Mouse (Mus musculus) mammary gland, adult 2 months (tissue): ENCODE results near the gene Pcbp1. TPM values are rescaled to one million over a fixed set of nuclear protein-coding genes. Genes with fewer than 3 reads are reported as not detected.

Source experiments
- polyA plus RNA-seq: library from polyadenylated mRNA; depleted of rRNA; stranded (reverse); fragments of >200 nt; gene quantifications from 2 replicates; pipeline ENCODE4 v1.2.3, GENCODE M21; 2012; ENCODE audit warnings: low replicate concordance; rRNA removed

Pcbp1 gene
- 109 and 247 TPM in 2 replicates for polyA plus RNA-seq

GRCm38 (mm10) chr6:86526032-86526960, at the start of gene Pcbp1:
Pcbp1 (minus strand) TSS chr6:86526321.

Other genes with a start within 250 kb of the Pcbp1 start
- gene Fam136a, start 160.7 kb downstream of the Pcbp1 start, polyA plus RNA-seq, result 15.2 and 15.4 TPM in 2 replicates
- 22.2 and 38.4 TPM in 2 replicates for gene Snrpg, start 155.0 kb downstream of the Pcbp1 start, polyA plus RNA-seq
- gene Pcyox1, start 129.2 kb downstream of the Pcbp1 start, polyA plus RNA-seq, result 28.2 and 50.8 TPM in 2 replicates
- gene Tia1, start 122.1 kb downstream of the Pcbp1 start, polyA plus RNA-seq, result 15.3 and 25.5 TPM in 2 replicates
- 5.0 and 9.9 TPM in 2 replicates for gene Gm44790, start 99.7 kb downstream of the Pcbp1 start, polyA plus RNA-seq
- gene C87436, start 87.9 kb downstream of the Pcbp1 start, polyA plus RNA-seq, result 10.5 and 17.2 TPM in 2 replicates
- gene Asprv1, start 101.8 kb upstream of the Pcbp1 start, polyA plus RNA-seq, result 1.4 and 6.4 TPM in 2 replicates
- 15.9 and 17.5 TPM in 2 replicates for gene Mxd1, start 142.8 kb upstream of the Pcbp1 start, polyA plus RNA-seq
- 6.5 and 10.6 TPM in 2 replicates for gene Snrnp27, start 158.2 kb upstream of the Pcbp1 start, polyA plus RNA-seq
- 5.7 and 12.6 TPM in 2 replicates for gene Gmcl1, start 207.1 kb upstream of the Pcbp1 start, polyA plus RNA-seq